In genomic region chr7:112180235-112180705, GRCm38 (mm10) we compare ENCODE assay signal across 8 mouse cellular contexts. TPM values are rescaled to one million over a fixed set of nuclear protein-coding genes. Genes with fewer than 3 reads are reported as not detected.
DNase-seq lines count a peak whose midpoint lies in the region; ATAC-seq and TF ChIP-seq lines count a peak whose summit lies in the region.

No protein-coding gene starts in this region.

- TF ChIP-seq CTCF in cortical plate, adult 2 months (IDR thresholded peaks at IDR 0.05; ENCODE audit: extremely low read depth, insufficient read depth, low read length) = peak; percentile 96

- no peak overlapping the region for H3K4me3 ChIP-seq in cortical plate, adult 2 months (ENCODE audit: insufficient read depth, low read length)

- H3K27ac ChIP-seq in cortical plate, adult 2 months (ENCODE audit: insufficient read depth, low read length) = no peak overlapping the region

- 0 out of 2 replicates have a peak, but pooled peaks cover 4% of the 10 kb centered on the region for H3K4me1 ChIP-seq in cortical plate, adult 2 months (ENCODE audit: control insufficient read depth, insufficient read depth, low read length)

- peak; percentile 77 for ATAC-seq in activated CD4-positive, CD25-positive, alpha-beta regulatory T cell, adult 4 months
- peak; percentile 85 for ATAC-seq in inflammation-experienced regulatory T-cells, adult 6 months
- ATAC-seq in megakaryocyte progenitor cell, adult 5-6 weeks (replicated peaks; ENCODE audit: poor library complexity) = peak; percentile 90

- DNase-seq in gastrocnemius, postnatal 14 days = peak; percentile 83
- DNase-seq in left cerebral cortex, adult 9 months (ENCODE audit: low spot score in 2 of 2) = peak; percentile 52 to 90
- peak; percentile 88 for DNase-seq in right cerebral cortex, postnatal 14 days
- DNase-seq in urinary bladder, postnatal 25 days (ENCODE audit: low spot score) = peak; percentile 77

- no peak for TF ChIP-seq POLR2A in cortical plate, adult 2 months (IDR thresholded peaks at IDR 0.05; ENCODE audit: extremely low read depth, insufficient read depth, low read length)

- intact Hi-C loops in gastrocnemius, postnatal 14 days (cut with DNase I; ENCODE audit: low total_unique reads) = loop anchor here (5.0 to 10.0 kb wide), 2 partner anchors 155 to 187 kb away; no protein-coding TSS in a partner anchor

RNA-seq across cellular contexts. Expression of gene Dkk3, which starts 21.4 kb away (rescaled TPM):
- under 1 TPM; 0.42 to 0.54 TPM for polyA plus RNA-seq in activated CD4-positive, CD25-positive, alpha-beta regulatory T cell, adult 4 months (2017; shearing (Covaris generic))
- 144 and 166 TPM in 2 replicates for polyA plus RNA-seq in cortical plate, adult 2 months (2012; rRNA removed)
- 1 to 10 TPM; 5.1 to 6.8 TPM for total RNA-seq in gastrocnemius, postnatal 14 days (2021)
- 1 to 10 TPM in 1 of 3 experiments, under 1 TPM in 2; 0.10 to 2.1 (median 0.66) TPM for polyA plus RNA-seq in inflammation-experienced regulatory T-cells, adult 6 months (2017; shearing (Covaris generic))
- 0.07 TPM in 1 of 2 replicates, not detected in the other for total RNA-seq in megakaryocyte progenitor cell, adult 5-6 weeks (2015)
- total RNA-seq in megakaryocyte progenitor cell, adult 5-6 weeks (2017) = not detected in 2 replicates

RNA-seq across cellular contexts. Expression of gene Mical2, which starts 45.4 kb away (rescaled TPM):
- polyA plus RNA-seq in activated CD4-positive, CD25-positive, alpha-beta regulatory T cell, adult 4 months (2017; shearing (Covaris generic)) = 1 to 10 TPM; 1.2 to 3.0 TPM
- polyA plus RNA-seq in cortical plate, adult 2 months (2012; rRNA removed) = 371 and 405 TPM in 2 replicates
- 100 to 1,000 TPM in 1 of 2 experiments, 10 to 100 TPM in 1; 86.4 to 106 TPM for total RNA-seq in gastrocnemius, postnatal 14 days (2021)
- 1 to 10 TPM; 1.5 to 5.7 (median 1.7) TPM for polyA plus RNA-seq in inflammation-experienced regulatory T-cells, adult 6 months (2017; shearing (Covaris generic))
- total RNA-seq in megakaryocyte progenitor cell, adult 5-6 weeks (2015) = 0.52 and 0.88 TPM in 2 replicates
- total RNA-seq in megakaryocyte progenitor cell, adult 5-6 weeks (2017) = 0.46 and 0.54 TPM in 2 replicates

Comparison
In these comparisons a context has a peak if more than half of its experiments do, and no peak if none do; other contexts are left out.
1. RNA of gene Dkk3, which starts 21.4 kb away (polyA plus RNA-seq): 144 to 166 TPM in cortical plate, adult 2 months; 0.10 to 2.1 TPM in inflammation-experienced regulatory T-cells, adult 6 months and 0.42 to 0.54 TPM in activated CD4-positive, CD25-positive, alpha-beta regulatory T cell, adult 4 months; every median in the first group is over 10 times any median in the second.
2. RNA of gene Mical2, which starts 45.4 kb away (polyA plus RNA-seq): 371 to 405 TPM in cortical plate, adult 2 months; 1.2 to 3.0 TPM in activated CD4-positive, CD25-positive, alpha-beta regulatory T cell, adult 4 months and 1.5 to 5.7 TPM in inflammation-experienced regulatory T-cells, adult 6 months; every median in the first group is over 10 times any median in the second.
3. Peak in every context shown above with its lines, with median percentiles within 50 percentile points of each other: ATAC-seq and DNase-seq.